Mouse (Mus musculus): ENCODE data around the gene Resf1.
"Not testable (repeated sequence)": the region's sequence is repeated elsewhere in the genome, so short reads cannot be mapped to it uniquely, and the experiment has no call there.

The Resf1 gene

DNA sequence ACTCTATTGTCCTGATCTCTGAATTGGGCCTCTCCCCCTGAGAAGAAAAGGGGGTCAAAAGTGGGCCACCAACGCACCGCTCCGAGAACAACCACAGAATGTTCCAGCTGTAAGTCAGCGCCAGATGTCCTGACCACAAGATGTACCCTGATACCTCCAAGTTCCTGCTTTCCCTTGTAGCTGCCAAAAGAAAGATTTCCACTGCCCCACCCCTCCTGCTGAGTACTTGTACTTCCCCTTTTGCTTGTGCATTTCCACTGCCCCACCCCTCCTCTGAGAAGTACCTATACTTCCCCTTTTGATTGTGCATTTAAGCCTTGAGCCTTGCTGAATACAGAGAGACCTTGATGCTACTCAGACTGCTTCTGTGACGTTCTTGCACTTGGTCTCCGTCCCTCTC lies 39.0 kb downstream of the Resf1 start:
- DNase-seq: not testable (repeated sequence)

DNA sequence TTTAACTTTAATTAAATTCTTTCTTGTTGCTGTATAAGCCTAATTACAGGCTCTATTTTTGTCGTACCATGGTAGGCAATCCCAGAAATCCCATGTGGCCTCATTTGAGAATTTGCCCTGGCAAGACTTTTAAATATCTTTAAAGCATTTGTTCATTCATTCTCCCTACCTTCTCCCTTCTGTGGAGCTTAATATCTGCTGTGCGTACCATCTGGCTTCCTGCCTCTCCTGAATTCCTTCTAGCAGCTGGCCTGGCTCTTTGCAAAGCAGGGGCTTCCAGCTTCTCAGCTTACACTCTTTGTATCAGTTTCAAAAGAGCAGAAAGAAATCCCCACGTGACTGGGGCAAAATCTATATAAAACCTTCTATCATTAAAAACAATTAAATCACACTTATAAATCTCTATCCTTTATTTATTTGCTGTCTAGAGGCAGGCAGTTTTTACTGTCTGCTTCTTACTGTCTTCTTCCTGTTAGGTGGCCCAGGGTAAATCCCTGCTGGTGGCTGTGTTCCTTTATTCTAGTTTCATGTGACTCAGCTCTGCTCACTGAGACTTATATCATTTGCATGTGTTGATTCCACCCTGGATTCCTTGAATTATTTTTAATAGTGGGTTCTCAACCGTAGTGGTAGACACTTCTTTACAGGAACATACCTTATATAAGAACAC lies 45.7 kb downstream of the Resf1 start:
- DNase-seq: no peak

DNA sequence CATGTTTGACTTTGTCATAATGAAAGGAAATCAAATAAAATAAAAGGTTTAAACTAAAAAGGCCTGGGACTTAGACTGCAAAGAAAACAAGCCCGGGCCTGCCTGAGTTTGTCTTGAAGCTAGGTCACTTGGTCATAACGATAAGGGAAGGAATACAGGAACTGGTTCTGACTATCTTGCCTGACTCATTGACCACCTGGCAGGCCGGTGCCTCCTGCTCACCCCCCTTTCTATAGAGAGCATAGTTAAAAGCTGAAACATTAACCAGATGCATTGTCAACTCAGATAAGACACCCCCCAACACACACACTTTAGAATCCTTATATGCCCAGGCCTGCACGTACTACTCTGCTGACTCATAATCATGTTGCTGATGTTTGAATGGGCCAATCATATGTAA lies 46.6 kb downstream of the Resf1 start:
- not testable (repeated sequence) for DNase-seq

DNA sequence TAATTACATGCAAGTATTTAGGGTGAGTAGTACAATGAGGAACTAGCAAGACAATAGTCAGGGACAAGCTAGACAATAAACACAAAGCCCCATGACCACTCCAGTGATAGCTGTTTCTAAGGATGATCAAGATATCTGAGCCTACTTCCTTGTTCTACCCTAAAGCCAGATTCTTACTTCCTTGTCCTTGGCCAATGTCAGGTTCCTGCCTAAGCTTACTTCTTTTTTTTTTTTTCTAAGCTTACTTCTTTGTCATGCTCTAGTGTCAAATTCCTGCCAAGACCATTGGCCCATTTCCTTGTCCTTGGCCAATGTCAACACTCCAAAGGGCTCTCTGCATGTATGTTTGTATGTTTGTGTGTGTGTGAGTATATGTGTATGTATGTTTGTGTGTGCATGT lies 47.9 kb downstream of the Resf1 start:
- DNase-seq: no peak

DNA sequence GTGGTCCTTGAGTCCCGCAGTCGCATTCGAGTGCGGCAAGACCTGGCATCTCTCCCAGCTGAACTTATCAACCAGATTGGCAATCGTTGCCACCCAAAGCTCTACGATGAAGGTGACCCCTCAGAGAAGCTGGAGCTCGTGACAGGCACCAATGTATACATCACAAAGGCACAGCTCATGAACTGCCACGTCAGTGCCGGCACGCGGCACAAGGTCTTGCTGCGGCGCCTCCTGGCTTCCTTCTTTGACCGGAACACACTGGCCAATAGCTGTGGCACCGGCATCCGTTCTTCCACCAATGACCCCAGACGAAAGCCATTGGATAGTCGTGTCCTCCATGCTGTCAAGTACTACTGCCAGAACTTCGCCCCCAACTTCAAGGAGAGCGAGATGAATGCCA lies 53.3 kb downstream of the Resf1 start:
- DNase-seq: not testable (repeated sequence)

DNA sequence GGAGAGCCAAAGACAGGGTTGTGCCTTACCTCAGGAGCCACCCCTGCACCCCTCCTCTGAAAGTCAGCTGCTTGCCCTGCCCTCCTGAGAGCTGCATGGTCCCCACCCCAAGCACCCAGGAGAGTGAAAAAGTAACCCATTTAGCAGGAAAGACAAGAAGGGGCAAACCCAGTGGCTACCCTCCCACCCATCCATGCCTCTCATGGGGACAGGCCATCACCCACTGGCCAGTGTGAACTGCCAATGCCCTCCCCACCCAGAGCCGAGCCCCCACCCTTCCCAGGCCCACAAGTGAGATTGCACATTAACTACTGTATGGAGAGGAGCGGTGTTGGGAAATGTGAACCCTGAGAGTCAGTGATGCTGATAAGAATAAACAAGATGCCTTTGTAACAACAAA lies 56.8 kb downstream of the Resf1 start:
- DNase-seq: not testable (repeated sequence)

DNA sequence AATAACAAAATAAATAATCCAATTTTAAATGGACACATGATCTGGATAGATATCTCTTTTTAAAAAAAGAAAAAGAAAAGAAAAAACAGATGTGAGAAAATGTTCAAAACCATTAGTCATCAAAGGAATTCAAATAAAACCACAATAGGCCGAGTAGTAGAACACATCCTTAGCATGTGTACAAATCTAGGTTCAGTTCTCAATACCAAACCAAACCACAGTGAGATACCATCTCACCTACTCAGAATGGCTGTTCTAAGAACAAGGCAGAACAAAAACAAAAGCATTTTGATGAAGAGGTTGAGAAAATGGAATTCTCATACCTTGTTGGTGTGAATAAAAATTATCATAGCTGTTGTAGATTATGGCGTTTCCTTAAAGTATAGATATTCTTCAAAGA lies 57.2 kb downstream of the Resf1 start:
- DNase-seq: no peak

DNA sequence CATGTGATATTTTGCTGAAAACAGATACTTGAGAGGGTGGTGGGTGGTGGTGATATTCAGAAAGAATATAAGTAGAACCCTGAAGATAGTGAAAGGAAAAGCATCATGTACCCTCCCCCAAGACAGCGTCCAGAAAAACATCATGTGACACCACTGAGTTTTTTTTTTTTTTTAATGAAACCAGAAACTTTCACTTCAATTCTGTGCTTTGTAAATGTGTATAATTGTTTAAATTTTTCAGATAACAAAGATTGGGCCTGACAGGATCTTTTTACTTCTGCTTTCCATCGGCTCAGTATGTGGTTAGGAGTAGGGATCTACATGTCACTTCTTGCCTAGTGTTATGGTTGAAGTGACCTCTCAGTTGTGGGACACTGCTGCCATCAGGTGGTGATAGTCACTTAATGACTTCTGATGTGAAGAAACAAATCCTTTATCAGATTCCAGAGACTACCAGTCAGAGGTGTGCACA lies 65.8 kb downstream of the Resf1 start:
- peak; percentile 39 for DNase-seq

DNA sequence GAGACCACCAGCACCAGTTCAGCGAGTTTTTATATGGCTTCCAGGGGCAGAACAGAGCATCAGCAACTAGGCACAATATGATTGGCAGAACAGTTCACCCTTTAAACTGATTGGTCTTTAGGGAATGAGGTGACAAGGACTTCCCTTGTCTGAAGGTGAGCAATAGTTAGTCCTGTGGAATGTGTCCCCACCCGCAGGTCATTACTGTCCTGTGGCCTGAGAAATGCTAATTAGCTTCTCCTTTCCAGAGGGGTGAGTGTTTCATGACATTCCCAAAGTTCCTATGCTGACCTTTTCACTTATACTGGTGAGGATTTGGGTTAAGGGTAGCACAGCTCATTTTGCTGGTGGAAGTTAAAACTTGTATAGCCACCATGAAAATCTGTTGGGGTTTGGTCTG lies 74.3 kb downstream of the Resf1 start:
- DNase-seq: no peak

Measured in cerebellum, adult 9-11 months (tissue).